Mouse (Mus musculus) ES-Bruce4 (cell line): Measurements from ENCODE around the gene Satb1.

Experiments used
- CTCF ChIP-seq: IDR thresholded peaks from one replicate; pipeline ENCODE4 v1.8.1; 2011; ENCODE audit warnings: low read depth, low read length
- EP300 ChIP-seq: IDR thresholded peaks from 2 replicates; pipeline ENCODE4 v1.6.1; 2011; ENCODE audit warnings: low read depth, low read length; ENCODE audit not compliant: insufficient read depth

GRCm38 (mm10) chr17:51879736-51880135 is 46.6 kb upstream of the Satb1 start:
- TF ChIP-seq CTCF (no peak), EP300 (no peak)
